8 mouse cellular contexts compared by ENCODE assay signal in genomic region chr10:105572829-105573228, GRCm38 (mm10). TPM values are rescaled to one million over a fixed set of nuclear protein-coding genes. Genes with fewer than 3 reads are reported as not detected.
DNase-seq lines count a peak whose midpoint lies in the region; ATAC-seq and TF ChIP-seq lines count a peak whose summit lies in the region.

No protein-coding gene starts in this region.

- H3K9me3 ChIP-seq in kidney, postnatal 0 days (replicated peaks; ENCODE audit: low read length) = no peaks in the 10 kb centered on the region
- no peaks in the 10 kb centered on the region for H3K9me3 ChIP-seq in heart, embryonic 15.5 days (replicated peaks)
- no peaks in the 10 kb centered on the region for H3K9me3 ChIP-seq in liver, embryonic 16.5 days (replicated peaks; ENCODE audit: control insufficient read depth, low read length)

- H3K36me3 ChIP-seq in kidney, postnatal 0 days (ENCODE audit: insufficient read depth, low read length) = no peaks in the 10 kb centered on the region
- H3K36me3 ChIP-seq in heart, embryonic 15.5 days = no peaks in the 10 kb centered on the region
- no peaks in the 10 kb centered on the region for H3K36me3 ChIP-seq in liver, embryonic 16.5 days (ENCODE audit: control insufficient read depth, insufficient read depth)

- TF ChIP-seq CTCF in kidney, postnatal 0 days (IDR thresholded peaks at IDR 0.05; ENCODE audit: low read depth) = no peak

- ATAC-seq in kidney, postnatal 0 days (replicated peaks; ENCODE audit: low FRiP score, low read depth) = no peak
- ATAC-seq in heart, embryonic 15.5 days (replicated peaks; ENCODE audit: insufficient number of reproducible peaks, insufficient read depth, low FRiP score, low read depth) = no peak
- ATAC-seq in liver, embryonic 16.5 days (ENCODE audit: low read depth) = no peak
- no peak for ATAC-seq in frontal cortex, adult (ENCODE audit: low TSS enrichment)

- H3K9ac ChIP-seq in kidney, postnatal 0 days (ENCODE audit: low read depth, low read length) = 0 out of 2 replicates have a peak overlapping the region, but pooled peaks have one; percentile 28
- H3K9ac ChIP-seq in heart, embryonic 15.5 days = peak overlapping the region; percentile 76
- H3K9ac ChIP-seq in liver, embryonic 16.5 days (ENCODE audit: low read depth, low read length) = no peak overlapping the region; the same call in 1 of the 2 replicates

- H3K27ac ChIP-seq in kidney, postnatal 0 days = no peak overlapping the region
- no peak overlapping the region for H3K27ac ChIP-seq in heart, embryonic 15.5 days
- H3K27ac ChIP-seq in liver, embryonic 16.5 days (ENCODE audit: low read length) = no peak overlapping the region

- WGBS in kidney, postnatal 0 days = 1% methylated on average over 16 of the region's 16 CpGs
- 3% methylated on average over 16 of the region's 16 CpGs for WGBS in heart, embryonic 15.5 days
- 1% methylated on average over 16 of the region's 16 CpGs for WGBS in liver, embryonic 16.5 days (ENCODE audit: insufficient replicate concordance)

- peak overlapping the region; percentile 63 for H3K4me3 ChIP-seq in kidney, postnatal 0 days (replicated peaks; ENCODE audit: low read depth, low read length)
- peak overlapping the region; percentile 92 for H3K4me3 ChIP-seq in heart, embryonic 15.5 days
- peak overlapping the region; percentile 72 for H3K4me3 ChIP-seq in liver, embryonic 16.5 days (ENCODE audit: low read depth, low read length)

- peak overlapping the region; percentile 81 for H3K4me2 ChIP-seq in kidney, postnatal 0 days (ENCODE audit: low read length)
- peak overlapping the region; percentile 77 for H3K4me2 ChIP-seq in heart, embryonic 15.5 days
- peak overlapping the region; percentile 88 for H3K4me2 ChIP-seq in liver, embryonic 16.5 days (ENCODE audit: low read depth, low read length)

- no peaks in the 10 kb centered on the region for H3K4me1 ChIP-seq in kidney, postnatal 0 days (replicated peaks; ENCODE audit: insufficient read depth, low read length)
- peaks cover 14% of the 10 kb centered on the region for H3K4me1 ChIP-seq in heart, embryonic 15.5 days (replicated peaks)
- peaks cover 17% of the 10 kb centered on the region for H3K4me1 ChIP-seq in liver, embryonic 16.5 days (ENCODE audit: control insufficient read depth, low read depth, low read length)

- DNase-seq in kidney, postnatal 0 days (ENCODE audit: low spot score) = peak; percentile 47
- DNase-seq in kidney, postnatal 4 days = no peak
- DNase-seq in brain, adult 2 months (ENCODE audit: low read depth, low spot score) = peak; percentile 31
- DNase-seq in gastrocnemius, postnatal 4 days (ENCODE audit: low spot score in 2 of 2) = no peak
- no peak for DNase-seq in thymus, postnatal 10 days (ENCODE audit: low spot score in 2 of 2)

- H3K27me3 ChIP-seq in kidney, postnatal 0 days (ENCODE audit: insufficient read depth, low read length) = no peaks in the 10 kb centered on the region
- no peaks in the 10 kb centered on the region for H3K27me3 ChIP-seq in heart, embryonic 15.5 days
- peaks cover 3% of the 10 kb centered on the region for H3K27me3 ChIP-seq in liver, embryonic 16.5 days (ENCODE audit: control insufficient read depth, insufficient read depth, low read depth, low read length)

RNA-seq across cellular contexts. Expression of gene Tmtc2, which starts 1.4 kb away (rescaled TPM):
- 4.5 and 5.2 TPM in 2 replicates for polyA plus RNA-seq in kidney, postnatal 0 days (2015; fragmentation: Nextera tagmentation; extraction: Ambion mirVana)
- 3.3 and 4.1 TPM in 2 replicates for polyA plus RNA-seq in heart, embryonic 15.5 days (2015; fragmentation: Nextera tagmentation; extraction: Ambion mirVana)
- 0.62 and 0.76 TPM in 2 replicates for polyA plus RNA-seq in liver, embryonic 16.5 days (2015; fragmentation: Nextera tagmentation; extraction: Ambion mirVana)
- 10 to 100 TPM; 16.0 to 19.7 TPM for total RNA-seq in gastrocnemius, postnatal 4 days (2021)

Comparison
In these comparisons a context has a peak if more than half of its experiments do, and no peak if none do; other contexts are left out.
1. DNase-seq: peak in kidney, postnatal 0 days (single experiment) and brain, adult 2 months (single experiment); none in kidney, postnatal 4 days (0 of 2), gastrocnemius, postnatal 4 days (0 of 2) and thymus, postnatal 10 days (0 of 2).
2. Peak in every context shown above with its lines, with median percentiles within 50 percentile points of each other: H3K4me2 ChIP-seq and H3K4me3 ChIP-seq.